Mouse (Mus musculus): ENCODE data around the gene Rps27. TPM values are rescaled to one million over a fixed set of nuclear protein-coding genes. Genes with fewer than 3 reads are reported as not detected.

The Rps27 gene
- total RNA-seq, 2 experiments from 2014 or later, result 1,084 to 1,156 TPM

GRCm38 (mm10) chr3:90241251-90241650 lies 27.8 kb upstream of the Rps27 start:
- intact Hi-C loops (cut with DNase I), result no loop called here
- DNase-seq, result no peak

- peak; percentile 95 to 96 for DNase-seq
- intact Hi-C loops (cut with DNase I), result loop anchor here (2.0 kb wide), 1 partner anchor 17 kb away; the partner anchor contains the start of gene Slc39a1
Measured at GRCm38 (mm10) chr3:90231507-90232333, 18.3 kb upstream of the Rps27 start, which contains the start of gene Jtb. Gene Jtb, plus strand, starts transcription at chr3:90231597.

- intact Hi-C loops (cut with DNase I), result no loop called here
- DNase-seq, result no peak
Measured at GRCm38 (mm10) chr3:90231075-90231474, 17.6 kb upstream of the Rps27 start.

- DNase-seq, result no peak
- intact Hi-C loops (cut with DNase I), result no loop called here
Measured at GRCm38 (mm10) chr3:90224331-90224730, 10.9 kb upstream of the Rps27 start.

GRCm38 (mm10) chr3:90222941-90223340 lies 9.5 kb upstream of the Rps27 start:
- intact Hi-C loops (cut with DNase I), result no loop called here
- DNase-seq, result no peak

GRCm38 (mm10) chr3:90222455-90222854 lies 9.0 kb upstream of the Rps27 start:
- intact Hi-C loops (cut with DNase I), result no loop called here
- no peak for DNase-seq

GRCm38 (mm10) chr3:90221123-90221522 lies 7.7 kb upstream of the Rps27 start:
- DNase-seq, result peak in 1 of 2 experiments; percentile 12
- intact Hi-C loops (cut with DNase I), result loop anchor here (2.0 kb wide), 2 partner anchors 26 to 36 kb away; no protein-coding TSS in a partner anchor

GRCm38 (mm10) chr3:90220531-90220951 lies 7.1 kb upstream of the Rps27 start:
- intact Hi-C loops (cut with DNase I), result loop anchor here (1.0 to 2.0 kb wide), 3 partner anchors 26 to 153 kb away; no protein-coding TSS in a partner anchor

GRCm38 (mm10) chr3:90220088-90220487 lies 6.6 kb upstream of the Rps27 start:
- DNase-seq, result peak; percentile 54 to 67
- intact Hi-C loops (cut with DNase I), result loop anchor here (1.0 to 2.0 kb wide), 3 partner anchors 27 to 153 kb away; no protein-coding TSS in a partner anchor

More at GRCm38 (mm10) chr3:90220531-90220951, 7.1 kb upstream of the Rps27 start:
- peak; percentile 87 for DNase-seq

- intact Hi-C loops (cut with DNase I), result no loop called here
- no peak for DNase-seq
Measured at GRCm38 (mm10) chr3:90215825-90216380, 2.5 kb upstream of the Rps27 start.

GRCm38 (mm10) chr3:90213956-90214684 lies 669 bp upstream of the Rps27 start:
- peak in 1 of 2 experiments; percentile 33 for DNase-seq
- intact Hi-C loops (cut with DNase I), result no loop called here

- intact Hi-C loops (cut with DNase I), result no loop called here
- no peak for DNase-seq
Measured at GRCm38 (mm10) chr3:90212723-90213122, 728 bp downstream of the Rps27 start.

GRCm38 (mm10) chr3:90211475-90212398 lies 1.7 kb downstream of the Rps27 start:
- DNase-seq, result no peak
- intact Hi-C loops (cut with DNase I), result no loop called here

GRCm38 (mm10) chr3:90209908-90210566 lies 3.4 kb downstream of the Rps27 start:
- no peak for DNase-seq
- intact Hi-C loops (cut with DNase I), result no loop called here

GRCm38 (mm10) chr3:90208662-90209061 lies 4.8 kb downstream of the Rps27 start:
- intact Hi-C loops (cut with DNase I), result no loop called here
- no peak for DNase-seq

- intact Hi-C loops (cut with DNase I), result no loop called here
- no peak for DNase-seq
Measured at GRCm38 (mm10) chr3:90204582-90204981, 8.9 kb downstream of the Rps27 start.

GRCm38 (mm10) chr3:90203619-90204018 lies 9.8 kb downstream of the Rps27 start:
- intact Hi-C loops (cut with DNase I), result no loop called here
- DNase-seq, result peak in 1 of 2 experiments; percentile 20

GRCm38 (mm10) chr3:90202884-90203283 lies 10.6 kb downstream of the Rps27 start:
- intact Hi-C loops (cut with DNase I), result no loop called here
- DNase-seq, result no peak

GRCm38 (mm10) chr3:90197548-90197947 lies 15.9 kb downstream of the Rps27 start:
- DNase-seq, result no peak
- intact Hi-C loops (cut with DNase I), result no loop called here
